ENCODE assay signal across 8 mouse cellular contexts in the genomic region with DNA sequence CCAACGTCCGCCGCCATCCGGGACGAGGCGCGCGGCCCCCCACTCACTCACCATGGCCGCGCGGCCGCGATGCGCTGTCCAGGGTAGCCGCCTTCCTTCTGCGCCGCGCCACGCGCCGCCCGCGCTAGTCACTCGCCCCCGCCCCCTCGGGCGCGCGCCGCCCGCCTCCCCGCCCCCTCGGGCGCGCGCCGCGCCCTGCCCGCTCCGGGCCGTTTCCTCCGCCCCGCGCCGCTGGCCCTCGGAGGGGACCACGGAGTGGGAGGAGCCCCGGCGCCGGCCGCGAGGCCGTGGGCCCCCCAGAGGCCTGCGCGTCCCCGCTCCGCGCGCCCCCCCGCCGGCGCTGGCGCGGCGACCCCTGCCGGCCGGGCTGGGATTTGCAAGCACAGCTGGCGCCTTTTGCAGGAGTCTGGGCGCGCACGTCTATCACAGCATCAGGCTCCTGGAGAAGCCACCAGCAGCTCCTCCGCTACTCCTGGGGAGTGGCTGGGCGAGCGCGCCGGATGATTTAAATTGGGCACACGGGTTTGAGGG. TPM values are rescaled to one million over a fixed set of nuclear protein-coding genes. Genes with fewer than 3 reads are reported as not detected.
DNase-seq lines count a peak whose midpoint lies in the region; ATAC-seq lines count a peak whose summit lies in the region.

A gene (minus strand): TSS at position 102 of the 531 bp plus-strand sequence.

- peak within 1 kb of the TSS; percentile 53 for H3K4me2 ChIP-seq in hindbrain, embryonic 13.5 days

- peaks cover 24% of the 10 kb centered on the region; the same call in 1 of the 2 replicates for H3K9me3 ChIP-seq in hindbrain, embryonic 13.5 days

- no peaks in the 10 kb centered on the region for H3K27me3 ChIP-seq in hindbrain, embryonic 13.5 days

- 0 out of 2 replicates have a peak, but pooled peaks cover 3% of the 10 kb centered on the region for H3K36me3 ChIP-seq in hindbrain, embryonic 13.5 days

- H3K4me1 ChIP-seq in hindbrain, embryonic 13.5 days (replicated peaks), result peaks cover 19% of the 10 kb centered on the region

- peak; percentile 84 for DNase-seq in R1 (ENCODE audit: low read depth, low spot score)
- peak; percentile 76 to 77 for DNase-seq in cerebellum, postnatal 14 days
- peak; percentile 31 for DNase-seq in gastrocnemius, adult 18-20 months (ENCODE audit: low spot score)
- DNase-seq in layer of hippocampus, postnatal 36 days, result peak; percentile 54 to 55
- DNase-seq in lung, postnatal 36 days, result peak; percentile 61
- DNase-seq in retina, postnatal 7 days (ENCODE audit: low read depth, low spot score), result peak; percentile 84
- DNase-seq in urinary bladder, adult 18-20 months (ENCODE audit: low spot score in 2 of 2), result peak; percentile 34 to 36

- peak within 1 kb of the TSS; percentile 74 for H3K27ac ChIP-seq in hindbrain, embryonic 13.5 days

- peak; percentile 96 for ATAC-seq in hindbrain, embryonic 13.5 days (ENCODE audit: low FRiP score)

- H3K4me3 ChIP-seq in hindbrain, embryonic 13.5 days, result peak within 1 kb of the TSS; percentile 60

- WGBS in hindbrain, embryonic 13.5 days, result 2% methylated on average over 49 of the region's 77 CpGs

- peak within 1 kb of the TSS; percentile 83 for H3K9ac ChIP-seq in hindbrain, embryonic 13.5 days

RNA-seq across cellular contexts. Expression of the gene that starts here (rescaled TPM):
- under 1 TPM; 0.05 to 0.12 TPM for total RNA-seq in gastrocnemius, adult 18-20 months (2021)
- 40.8 and 43.1 TPM in 2 replicates for polyA plus RNA-seq in hindbrain, embryonic 13.5 days (2015; fragmentation: Nextera tagmentation; extraction: Ambion mirVana)
- total RNA-seq in layer of hippocampus, postnatal 36 days (2021), result 10 to 100 TPM; 17.4 to 18.0 TPM

Comparison
In these comparisons a context has a peak if more than half of its experiments do, and no peak if none do; other contexts are left out.
1. Peak in every context shown above with its lines: DNase-seq, ATAC-seq, H3K4me3 ChIP-seq and H3K27ac ChIP-seq.
2. RNA of the gene that starts here (total RNA-seq): 17.4 to 18.0 TPM in layer of hippocampus, postnatal 36 days; 0.05 to 0.12 TPM in gastrocnemius, adult 18-20 months; every median in the first group is over 10 times any median in the second.
3. Peak in DNase-seq in gastrocnemius, adult 18-20 months; RNA of the gene not detected or under 1 TPM.
4. DNase-seq: peak in every context shown above with its lines; median percentile 84 in R1; 84 in retina, postnatal 7 days; 76 in cerebellum, postnatal 14 days; 61 in lung, postnatal 36 days; 54 in layer of hippocampus, postnatal 36 days; 35 in urinary bladder, adult 18-20 months; 31 in gastrocnemius, adult 18-20 months.